Mouse (Mus musculus) bone marrow macrophage, adult 2 months (primary cell): ENCODE data around the gene Sqstm1.

ENCODE experiments used
- CTCF ChIP-seq: IDR thresholded peaks from 2 replicates; pipeline ENCODE4 v1.5.1; 2012; ENCODE audit warnings: low read depth, mild to moderate bottlenecking, low read length, moderate library complexity
- POLR2A ChIP-seq: IDR thresholded peaks from 2 replicates; pipeline ENCODE4 v1.6.1; 2012; ENCODE audit warnings: mild to moderate bottlenecking, low read depth, low read length, borderline replicate concordance

DNA sequence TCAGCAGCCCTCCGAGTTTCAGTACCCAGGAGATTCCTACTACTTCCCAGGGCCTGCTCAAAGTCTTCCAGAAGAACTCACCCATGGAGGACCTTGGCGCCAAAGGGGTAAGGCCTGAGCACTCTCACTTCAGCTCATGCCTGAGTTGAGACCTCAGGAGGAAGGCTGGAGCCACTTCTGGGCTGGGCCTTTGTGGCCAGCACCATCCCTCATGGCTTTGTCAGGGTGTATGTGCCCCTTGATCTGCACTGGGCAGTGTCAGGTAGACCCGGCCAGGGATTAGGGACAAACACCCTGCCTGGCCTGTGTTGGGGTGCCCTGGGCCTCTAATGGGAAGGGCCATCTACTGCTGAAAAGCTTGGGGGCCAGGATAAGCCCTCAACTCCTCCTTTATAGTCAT lies 59.3 kb downstream of the Sqstm1 start:
- TF ChIP-seq POLR2A: no peak
- no peak for TF ChIP-seq CTCF
